Mouse (Mus musculus) spleen, adult 12 weeks (tissue): ENCODE data around the gene Rtn3.
"Not testable (repeated sequence)": the region's sequence is repeated elsewhere in the genome, so short reads cannot be mapped to it uniquely, and the experiment has no call there.

Source experiments
- DNase-seq: peaks from one replicate; pipeline ENCODE4 v3.0.0; 2022; ENCODE audit warnings: low spot score

The Rtn3 gene

GRCm38 (mm10) chr19:7422656-7423027, 60.4 kb downstream of the Rtn3 start:
- no peak for DNase-seq

GRCm38 (mm10) chr19:7421602-7422591, 61.2 kb downstream of the Rtn3 start:
- no peak for DNase-seq

GRCm38 (mm10) chr19:7420841-7421601, 62.1 kb downstream of the Rtn3 start:
- DNase-seq: no peak

DNA sequence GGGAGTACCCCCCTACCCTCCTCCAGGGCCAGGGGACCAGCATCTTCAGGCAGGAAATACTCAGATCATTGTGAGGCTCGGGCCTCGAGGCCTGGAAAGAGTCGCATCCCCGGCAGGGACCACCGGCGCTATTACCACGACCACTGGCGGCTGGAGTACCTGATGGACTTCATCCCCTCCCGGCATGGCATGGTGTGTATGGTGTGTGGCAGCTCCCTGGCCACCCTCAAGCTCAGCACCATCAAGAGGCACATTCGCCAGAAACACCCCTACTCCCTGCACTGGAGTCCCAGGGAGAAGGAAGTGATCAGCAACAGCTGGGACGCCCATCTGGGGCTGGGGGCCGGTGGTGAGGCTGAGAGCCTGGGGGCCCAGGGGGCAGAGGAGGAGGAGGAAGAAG, 63.0 kb downstream of the Rtn3 start:
- DNase-seq: no peak

- no peak for DNase-seq
These were observed 63.9 kb downstream of the Rtn3 start for GRCm38 (mm10) chr19:7419134-7419533.

DNA sequence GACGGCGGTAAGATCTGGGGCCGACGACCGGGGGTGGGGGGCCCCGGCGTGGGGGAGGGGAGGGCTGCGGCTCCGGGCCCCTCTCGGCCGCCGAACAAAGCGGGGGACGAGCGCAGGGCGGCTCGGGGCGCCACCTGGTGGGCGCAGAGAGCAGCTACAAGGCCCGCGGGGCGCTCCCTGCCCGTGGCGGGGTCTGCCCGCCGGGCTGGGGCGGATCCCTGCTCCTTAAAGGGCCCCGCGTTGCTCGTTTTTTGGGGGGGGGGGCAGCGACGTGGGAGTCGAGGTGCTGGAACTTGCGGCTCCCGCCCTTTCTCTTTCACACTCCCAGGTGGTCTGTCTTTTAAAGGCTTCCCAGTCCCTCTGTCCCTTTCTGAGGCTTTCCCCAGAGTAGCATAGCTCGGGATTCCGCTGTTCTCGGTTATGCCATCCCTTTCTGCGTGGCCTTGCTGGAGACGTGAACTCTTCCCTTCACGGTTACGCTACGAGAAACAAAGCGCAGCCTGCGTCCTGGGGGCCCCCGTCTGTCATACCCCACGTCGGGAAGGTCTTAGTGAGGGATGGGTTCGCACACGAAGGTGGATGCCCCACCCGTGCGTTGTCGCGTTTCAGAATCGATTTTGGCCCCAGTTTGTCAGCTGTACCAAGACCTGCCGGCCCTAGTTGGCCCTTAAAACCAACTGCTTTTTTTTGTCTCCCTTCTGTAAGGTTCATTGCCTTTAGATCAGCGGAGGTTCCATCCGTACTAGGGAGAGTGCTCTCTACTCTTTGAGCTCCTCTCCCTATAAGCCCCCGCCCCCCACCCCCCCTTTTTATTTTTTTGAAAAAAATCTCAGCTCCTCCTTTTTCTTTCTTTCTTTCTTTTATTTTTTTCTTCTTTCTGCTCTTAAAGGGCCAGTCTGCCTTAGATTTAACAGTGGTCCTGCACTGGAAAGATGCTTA, 64.9 kb downstream of the Rtn3 start:
- peak; percentile 53 for DNase-seq

GRCm38 (mm10) chr19:7416834-7417735, 66.0 kb downstream of the Rtn3 start, which contains the start of gene 2700081O15Rik:
2700081O15Rik (plus strand) TSS chr19:7417625.
- no peak for DNase-seq

DNA sequence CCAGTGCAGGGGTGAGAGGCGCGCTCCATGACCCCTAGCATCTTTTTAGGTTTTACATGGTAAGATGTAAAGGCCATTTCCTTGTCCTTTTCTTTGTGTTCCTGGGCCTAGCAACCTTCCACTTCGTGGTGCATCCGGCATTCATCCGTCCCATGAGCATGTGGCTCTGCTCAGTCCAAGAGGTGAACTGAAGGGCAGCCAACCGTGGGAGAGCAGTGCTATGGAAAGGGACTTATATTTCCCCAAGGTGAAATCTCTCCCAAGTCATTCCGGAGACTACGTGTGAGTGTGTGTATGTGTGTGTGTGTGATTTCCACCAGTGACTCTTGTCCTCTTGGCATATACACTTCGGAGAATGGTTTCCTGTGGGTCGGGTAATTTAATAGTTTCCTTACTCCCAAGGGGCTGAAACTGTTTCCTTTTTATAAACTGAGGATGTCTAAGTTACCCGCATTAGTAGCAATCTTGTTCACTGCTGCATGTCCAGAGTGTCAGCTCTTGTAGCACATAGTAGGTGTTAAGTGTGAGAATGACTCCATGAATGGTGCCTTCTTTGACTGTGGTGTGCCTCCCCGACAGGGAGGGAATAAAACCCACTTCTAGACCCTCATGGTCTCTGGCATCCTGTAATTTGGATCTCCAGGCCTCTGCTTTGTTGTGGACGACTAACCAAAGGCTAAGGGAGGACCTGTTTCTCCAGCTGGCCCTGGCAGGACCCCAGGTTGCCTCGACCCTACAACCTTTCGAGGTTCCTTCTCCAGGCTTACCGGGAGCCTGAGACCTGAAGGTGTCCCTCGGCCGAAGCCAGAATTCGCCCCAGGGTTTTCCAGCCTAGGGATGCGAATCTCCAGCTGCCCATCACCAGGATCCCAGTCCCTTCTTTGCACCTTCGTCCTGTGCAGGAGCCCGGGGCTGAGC, 66.9 kb downstream of the Rtn3 start:
- DNase-seq: no peak

- no peak for DNase-seq
These were observed 70.7 kb downstream of the Rtn3 start for GRCm38 (mm10) chr19:7412361-7412760.

GRCm38 (mm10) chr19:7404623-7405229, 78.4 kb downstream of the Rtn3 start:
- DNase-seq: no peak

- DNase-seq: no peak
These were observed 82.4 kb downstream of the Rtn3 start for GRCm38 (mm10) chr19:7400635-7401034.

- DNase-seq: not testable (repeated sequence)
These were observed 84.2 kb downstream of the Rtn3 start for GRCm38 (mm10) chr19:7398898-7399297.

GRCm38 (mm10) chr19:7396867-7397826, 85.9 kb downstream of the Rtn3 start:
- not testable (repeated sequence) for DNase-seq

DNA sequence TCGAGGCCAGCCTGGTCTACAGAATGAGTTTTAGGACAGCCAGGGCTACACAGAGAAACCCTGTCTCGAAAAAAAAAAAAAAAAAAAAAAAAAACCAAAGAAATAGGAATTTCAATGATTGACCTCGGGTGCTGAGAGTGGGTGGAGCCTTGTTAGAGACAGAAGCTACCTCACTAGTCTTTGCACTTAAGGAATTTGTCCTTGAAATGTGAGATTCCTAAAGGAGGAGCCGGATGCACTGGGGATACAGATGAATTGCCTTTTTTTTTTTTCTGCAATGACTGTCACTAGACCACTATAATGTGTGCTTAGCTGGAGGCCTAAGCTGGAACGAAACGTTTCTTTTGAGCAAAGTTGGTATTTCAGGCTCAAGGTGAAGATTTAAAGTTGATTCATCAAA, 94.6 kb downstream of the Rtn3 start:
- DNase-seq: no peak

- no peak for DNase-seq
These were observed 97.0 kb downstream of the Rtn3 start for GRCm38 (mm10) chr19:7386042-7386441.

DNA sequence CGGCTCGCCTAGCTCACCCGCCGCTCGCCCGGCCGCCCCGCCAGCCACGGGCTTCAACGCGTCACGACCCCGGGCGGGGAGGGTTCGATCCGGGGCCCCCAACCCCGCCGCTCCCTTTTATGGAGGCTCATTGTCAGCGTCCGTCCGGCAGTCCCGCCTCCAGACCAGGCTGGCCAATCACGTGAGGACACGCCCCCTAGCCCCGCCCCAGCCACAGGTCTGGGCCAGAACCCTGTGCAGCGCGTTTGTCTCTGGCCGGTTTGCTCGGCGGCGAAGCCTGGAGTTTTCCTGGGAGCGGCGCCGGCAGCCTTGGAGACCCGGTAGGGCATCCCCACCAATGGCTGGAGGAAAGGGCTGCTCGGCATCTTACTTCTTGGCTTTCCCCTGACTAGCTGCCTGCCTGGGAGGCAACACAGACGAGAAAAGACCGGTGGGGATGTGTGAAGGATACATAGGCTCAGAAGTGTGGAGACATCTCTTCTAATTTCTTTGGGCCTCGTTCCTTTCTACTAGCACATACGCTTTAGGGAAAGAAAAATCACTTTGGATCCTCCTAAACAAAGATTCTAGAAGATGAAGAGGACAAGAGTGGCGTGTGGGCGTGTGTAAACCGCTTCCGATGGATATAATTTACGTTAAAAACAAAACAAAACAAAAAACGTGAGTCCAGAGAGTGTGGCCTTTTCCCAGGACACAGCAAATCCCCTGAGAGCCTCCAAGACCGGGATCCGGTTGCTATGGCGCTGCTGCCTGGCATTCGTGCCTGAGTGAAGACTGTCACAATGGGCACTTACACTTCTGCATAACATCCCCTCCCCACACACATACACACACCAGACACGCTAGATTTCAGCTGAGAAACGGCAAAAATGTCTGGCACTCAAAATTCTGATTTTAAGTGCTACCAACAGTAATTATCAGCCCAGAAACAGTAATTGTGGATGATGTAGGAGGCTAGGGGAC, 99.9 kb downstream of the Rtn3 start, which contains the start of gene Spindoc:
Gene Spindoc (minus strand): TSS at position 92 of the 963 bp plus-strand sequence.
- peak; percentile 98 for DNase-seq
